Mouse (Mus musculus): ENCODE measurements at regions not wholly inside any gene's neighbourhood (a gene's known extent, or its start where the extent isn't known, plus 50 kb on each side); places are given as distances from the start of the nearest gene placed in this dataset.

GRCm38 (mm10) chr11:38886466-38886865 lies 1650.7 kb upstream of the Tenm2 start:
- Histone ChIP-seq H3K36me3 (no peaks in the 10 kb centered on the region), H3K4me3 (no peak overlapping the region), H3K4me1 (replicated peaks) (no peaks in the 10 kb centered on the region), H3K27ac (no peak overlapping the region), H3K9me3 (no peaks in the 10 kb centered on the region), H3K27me3 (ENCODE audit: insufficient read depth, poor library complexity, severe bottlenecking) (no peaks in the 10 kb centered on the region)
- no peak for DNase-seq (ENCODE audit: low spot score)
- 59% methylated on average over 1 of the region's 1 CpGs for WGBS

GRCm38 (mm10) chr11:38861622-38862345 lies 1626.0 kb upstream of the Tenm2 start:
- no peak overlapping the region for H3K4me3 ChIP-seq
- DNase-seq (ENCODE audit: low spot score), result peak; percentile 2
- peak overlapping the region; percentile 2; the same call in 1 of the 2 replicates for H3K27ac ChIP-seq
- no peaks in the 10 kb centered on the region for H3K36me3 ChIP-seq
- H3K27me3 ChIP-seq (ENCODE audit: insufficient read depth, poor library complexity, severe bottlenecking), result no peaks in the 10 kb centered on the region
- H3K4me1 ChIP-seq (replicated peaks), result 0 out of 2 replicates have a peak, but pooled peaks cover 6% of the 10 kb centered on the region
- WGBS, result 27% methylated on average over 9 of the region's 9 CpGs
- H3K9me3 ChIP-seq, result no peaks in the 10 kb centered on the region

DNA sequence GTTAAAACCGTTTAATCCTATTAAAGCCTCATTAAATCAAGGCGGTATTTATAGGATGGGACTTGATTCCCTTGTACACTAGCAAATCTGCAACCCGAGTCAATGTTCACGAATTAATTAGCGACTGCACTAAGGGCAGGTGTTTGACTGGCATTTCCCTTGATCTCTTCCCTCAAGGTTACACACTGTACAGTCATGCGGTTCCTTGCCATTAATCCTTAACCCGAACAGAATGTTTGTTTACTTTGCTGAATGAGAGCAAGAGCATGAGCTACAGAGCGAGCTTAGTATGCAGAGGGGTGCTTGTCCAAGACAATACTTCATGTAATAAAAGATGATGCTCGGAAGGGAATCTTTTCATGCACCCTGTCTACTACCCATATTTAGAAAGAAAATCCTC lies 1620.9 kb upstream of the Tenm2 start:
- WGBS, result 83% methylated on average over 9 of the region's 9 CpGs
- no peak overlapping the region for H3K4me3 ChIP-seq
- H3K36me3 ChIP-seq, result no peaks in the 10 kb centered on the region
- H3K27ac ChIP-seq, result no peak overlapping the region
- no peaks in the 10 kb centered on the region for H3K9me3 ChIP-seq
- H3K27me3 ChIP-seq (ENCODE audit: insufficient read depth, poor library complexity, severe bottlenecking), result no peaks in the 10 kb centered on the region
- H3K4me1 ChIP-seq (replicated peaks), result 0 out of 2 replicates have a peak, but pooled peaks cover 1% of the 10 kb centered on the region
- DNase-seq (ENCODE audit: low spot score), result no peak

DNA sequence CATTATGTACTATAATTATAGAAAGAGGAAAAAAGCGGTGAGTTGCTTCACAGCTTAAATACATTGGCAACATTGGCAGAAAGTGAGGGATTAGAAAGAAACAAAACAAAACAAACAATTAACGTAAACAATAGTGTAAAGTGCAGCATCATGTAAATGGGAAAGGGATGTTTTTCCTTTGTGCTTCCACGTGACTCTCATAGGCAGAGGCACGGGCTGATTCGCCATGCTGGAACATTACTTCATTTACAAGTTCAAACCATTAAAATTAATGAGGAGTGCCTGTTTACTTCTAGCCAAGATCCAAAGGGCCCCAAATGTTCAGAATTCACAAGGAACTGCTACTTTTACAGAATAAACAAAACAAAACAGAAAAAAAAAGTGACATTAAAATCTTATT lies 1593.4 kb upstream of the Tenm2 start:
- H3K4me3 ChIP-seq, result no peak overlapping the region
- no peak for DNase-seq (ENCODE audit: low spot score)
- no peak overlapping the region for H3K27ac ChIP-seq
- H3K4me1 ChIP-seq (replicated peaks), result no peaks in the 10 kb centered on the region
- H3K27me3 ChIP-seq (ENCODE audit: insufficient read depth, poor library complexity, severe bottlenecking), result no peaks in the 10 kb centered on the region
- WGBS, result 75% methylated on average over 5 of the region's 5 CpGs
- H3K36me3 ChIP-seq, result no peaks in the 10 kb centered on the region
- no peaks in the 10 kb centered on the region for H3K9me3 ChIP-seq

DNA sequence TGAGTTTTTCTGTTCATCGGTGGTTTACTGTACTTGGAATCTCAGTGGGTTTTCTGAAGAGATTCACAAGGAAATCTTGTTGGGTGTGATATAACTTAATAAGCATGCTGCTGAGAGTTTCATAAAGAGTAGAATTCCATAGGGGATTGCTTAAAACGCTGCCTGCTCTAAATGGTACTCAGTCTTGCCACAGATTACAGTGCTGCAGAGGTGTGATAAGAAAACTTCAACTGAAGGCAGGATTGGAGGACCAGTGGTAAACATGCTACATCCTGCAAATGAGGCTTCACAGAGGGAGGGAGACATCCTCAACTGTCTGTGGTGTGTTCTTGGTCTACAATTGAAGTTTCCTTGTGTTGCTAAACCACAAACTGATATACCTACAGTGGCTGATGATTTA lies 1592.6 kb upstream of the Tenm2 start:
- Histone ChIP-seq H3K27me3 (ENCODE audit: insufficient read depth, poor library complexity, severe bottlenecking) (no peaks in the 10 kb centered on the region), H3K4me3 (no peak overlapping the region)
- 77% methylated on average over 2 of the region's 2 CpGs for WGBS

DNA sequence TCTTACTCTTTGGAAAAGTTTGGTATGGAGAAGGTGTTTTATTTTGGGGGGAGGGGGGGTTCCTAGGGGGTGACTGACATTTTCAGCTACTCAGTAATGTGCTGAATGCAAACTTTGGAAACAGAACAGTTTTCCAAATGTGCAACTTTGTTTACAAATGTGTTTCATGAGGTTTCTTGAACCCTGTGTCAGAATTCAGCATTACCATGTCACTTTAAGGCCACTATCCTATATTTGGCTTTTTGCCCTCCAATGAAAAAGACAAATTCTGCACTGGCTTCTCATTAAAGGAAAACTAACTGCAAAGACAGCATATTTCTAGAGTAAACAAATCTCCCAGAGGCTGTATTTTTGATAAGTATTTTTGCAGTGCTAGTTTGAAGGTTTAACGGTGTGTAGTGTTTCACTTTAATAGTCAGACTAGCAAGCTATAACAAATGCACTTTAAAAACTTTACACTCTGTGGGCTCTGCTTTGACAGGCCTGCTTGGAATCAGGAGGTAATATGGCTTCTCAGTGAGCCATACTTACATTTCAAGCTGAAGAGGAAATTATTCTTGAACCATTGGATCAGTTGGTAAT lies 1589.5 kb upstream of the Tenm2 start:
- H3K27me3 ChIP-seq (ENCODE audit: insufficient read depth, poor library complexity, severe bottlenecking), result no peaks in the 10 kb centered on the region
- WGBS, result 90% methylated on average over 1 of the region's 1 CpGs
- no peak for DNase-seq (ENCODE audit: low spot score)
- no peak overlapping the region for H3K27ac ChIP-seq
- no peak overlapping the region for H3K4me3 ChIP-seq
- no peaks in the 10 kb centered on the region for H3K9me3 ChIP-seq
- no peaks in the 10 kb centered on the region for H3K36me3 ChIP-seq
- no peaks in the 10 kb centered on the region for H3K4me1 ChIP-seq (replicated peaks)

More for the DNA sequence above, 1592.6 kb upstream of the Tenm2 start:
- Histone ChIP-seq H3K27ac (no peak overlapping the region), H3K9me3 (no peaks in the 10 kb centered on the region), H3K4me1 (replicated peaks) (no peaks in the 10 kb centered on the region), H3K36me3 (no peaks in the 10 kb centered on the region)
- DNase-seq (ENCODE audit: low spot score), result no peak

- Histone ChIP-seq H3K4me1 (replicated peaks) (no peaks in the 10 kb centered on the region), H3K9me3 (no peaks in the 10 kb centered on the region), H3K27me3 (ENCODE audit: insufficient read depth, poor library complexity, severe bottlenecking) (no peaks in the 10 kb centered on the region), H3K27ac (no peak overlapping the region), H3K36me3 (no peaks in the 10 kb centered on the region), H3K4me3 (no peak overlapping the region)
- WGBS, result 77% methylated on average over 3 of the region's 3 CpGs
- DNase-seq (ENCODE audit: low spot score), result no peak
Measured at GRCm38 (mm10) chr11:38818141-38818540, 1582.4 kb upstream of the Tenm2 start.

DNA sequence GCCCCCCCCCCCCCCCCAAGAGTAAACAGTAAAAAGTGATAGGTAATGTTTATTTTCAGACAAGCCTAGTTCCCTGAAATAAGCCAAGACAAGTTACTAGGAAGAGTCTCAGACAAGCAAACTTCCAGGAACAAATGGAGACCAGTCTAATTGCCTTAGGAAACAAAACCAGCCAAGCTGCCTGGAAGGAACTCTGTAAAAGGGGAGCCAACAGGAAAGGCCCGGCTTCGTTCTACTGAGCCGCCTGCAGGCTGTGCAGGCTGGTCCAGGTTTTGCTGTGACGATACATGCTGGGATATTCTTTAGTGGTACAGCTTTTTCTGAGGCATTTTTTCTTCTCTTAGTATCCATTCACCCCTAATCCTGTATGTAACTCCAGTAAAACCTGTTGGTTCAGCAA lies 1547.8 kb upstream of the Tenm2 start:
- Histone ChIP-seq H3K4me3 (no peak overlapping the region), H3K27ac (no peak overlapping the region), H3K27me3 (ENCODE audit: insufficient read depth, poor library complexity, severe bottlenecking) (no peaks in the 10 kb centered on the region), H3K9me3 (no peaks in the 10 kb centered on the region), H3K4me1 (replicated peaks) (no peaks in the 10 kb centered on the region), H3K36me3 (no peaks in the 10 kb centered on the region)
- DNase-seq (ENCODE audit: low spot score), result no peak
- WGBS, result 78% methylated on average over 4 of the region's 4 CpGs

GRCm38 (mm10) chr11:38779585-38779984 lies 1543.8 kb upstream of the Tenm2 start:
- no peaks in the 10 kb centered on the region for H3K36me3 ChIP-seq
- no peak overlapping the region for H3K27ac ChIP-seq
- no peaks in the 10 kb centered on the region for H3K27me3 ChIP-seq (ENCODE audit: insufficient read depth, poor library complexity, severe bottlenecking)
- no peaks in the 10 kb centered on the region for H3K9me3 ChIP-seq
- WGBS, result 56% methylated on average over 1 of the region's 1 CpGs
- no peak overlapping the region for H3K4me3 ChIP-seq
- H3K4me1 ChIP-seq (replicated peaks), result no peaks in the 10 kb centered on the region
- DNase-seq (ENCODE audit: low spot score), result no peak

- DNase-seq (ENCODE audit: low spot score), result no peak
- H3K4me3 ChIP-seq, result no peak overlapping the region
- 78% methylated on average over 2 of the region's 2 CpGs for WGBS
- no peaks in the 10 kb centered on the region for H3K4me1 ChIP-seq (replicated peaks)
- H3K36me3 ChIP-seq, result no peaks in the 10 kb centered on the region
- no peak overlapping the region for H3K27ac ChIP-seq
- no peaks in the 10 kb centered on the region for H3K9me3 ChIP-seq
- no peaks in the 10 kb centered on the region for H3K27me3 ChIP-seq (ENCODE audit: insufficient read depth, poor library complexity, severe bottlenecking)
Measured at GRCm38 (mm10) chr11:38762241-38762640, 1526.5 kb upstream of the Tenm2 start.

GRCm38 (mm10) chr11:38747549-38747948 lies 1511.8 kb upstream of the Tenm2 start:
- H3K4me1 ChIP-seq (replicated peaks), result no peaks in the 10 kb centered on the region
- 44% methylated on average over 3 of the region's 3 CpGs for WGBS
- no peaks in the 10 kb centered on the region for H3K9me3 ChIP-seq
- no peaks in the 10 kb centered on the region for H3K36me3 ChIP-seq
- no peaks in the 10 kb centered on the region for H3K27me3 ChIP-seq (ENCODE audit: insufficient read depth, poor library complexity, severe bottlenecking)
- H3K4me3 ChIP-seq, result no peak overlapping the region
- H3K27ac ChIP-seq, result no peak overlapping the region
- peak; percentile 29 for DNase-seq (ENCODE audit: low spot score)

- 69% methylated on average over 2 of the region's 2 CpGs for WGBS
- no peak overlapping the region for H3K27ac ChIP-seq
- no peaks in the 10 kb centered on the region for H3K4me1 ChIP-seq (replicated peaks)
- no peaks in the 10 kb centered on the region for H3K9me3 ChIP-seq
- no peaks in the 10 kb centered on the region for H3K27me3 ChIP-seq (ENCODE audit: insufficient read depth, poor library complexity, severe bottlenecking)
- H3K4me3 ChIP-seq, result no peak overlapping the region
- no peak for DNase-seq (ENCODE audit: low spot score)
- no peaks in the 10 kb centered on the region for H3K36me3 ChIP-seq
Measured at GRCm38 (mm10) chr11:38729101-38729500, 1493.3 kb upstream of the Tenm2 start.

GRCm38 (mm10) chr11:38715697-38716096 lies 1479.9 kb upstream of the Tenm2 start:
- DNase-seq (ENCODE audit: low spot score), result no peak
- no peak overlapping the region for H3K27ac ChIP-seq
- no peaks in the 10 kb centered on the region for H3K9me3 ChIP-seq
- no peak overlapping the region for H3K4me3 ChIP-seq
- no peaks in the 10 kb centered on the region for H3K36me3 ChIP-seq
- H3K27me3 ChIP-seq (ENCODE audit: insufficient read depth, poor library complexity, severe bottlenecking), result no peaks in the 10 kb centered on the region
- WGBS, result 84% methylated on average over 3 of the region's 3 CpGs
- no peaks in the 10 kb centered on the region for H3K4me1 ChIP-seq (replicated peaks)

Measured in hindbrain, embryonic 10.5 days (tissue).